Mouse (Mus musculus): Measurements from ENCODE around the gene Slc6a16. TPM values are rescaled to one million over a fixed set of nuclear protein-coding genes. Genes with fewer than 3 reads are reported as not detected.
"Not testable (repeated sequence)": the region's sequence is repeated elsewhere in the genome, so short reads cannot be mapped to it uniquely, and the experiment has no call there.

Slc6a16 gene
- polyA plus RNA-seq, 1 experiment: not detected

DNA sequence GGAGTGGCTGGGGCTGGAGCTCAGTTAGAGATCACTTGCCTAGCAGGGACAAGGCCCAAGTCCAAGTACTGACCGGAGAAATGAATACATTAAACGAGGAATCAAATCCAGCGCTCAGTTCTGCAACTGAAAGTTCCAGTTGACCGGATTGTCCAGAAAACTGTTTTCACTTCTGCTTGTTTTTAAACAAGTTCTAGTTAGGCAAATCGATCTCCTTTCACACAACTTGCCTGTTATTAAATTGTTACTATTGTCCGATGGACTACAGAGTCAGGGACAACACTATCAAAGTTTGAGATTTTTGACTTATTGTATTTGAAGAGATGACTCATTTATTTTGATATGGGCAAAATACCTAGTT lies 484 bp downstream of the Slc6a16 start:
- no peak for DNase-seq (ENCODE audit: low read depth in 1 of 2, low spot score in 2 of 2)

DNA sequence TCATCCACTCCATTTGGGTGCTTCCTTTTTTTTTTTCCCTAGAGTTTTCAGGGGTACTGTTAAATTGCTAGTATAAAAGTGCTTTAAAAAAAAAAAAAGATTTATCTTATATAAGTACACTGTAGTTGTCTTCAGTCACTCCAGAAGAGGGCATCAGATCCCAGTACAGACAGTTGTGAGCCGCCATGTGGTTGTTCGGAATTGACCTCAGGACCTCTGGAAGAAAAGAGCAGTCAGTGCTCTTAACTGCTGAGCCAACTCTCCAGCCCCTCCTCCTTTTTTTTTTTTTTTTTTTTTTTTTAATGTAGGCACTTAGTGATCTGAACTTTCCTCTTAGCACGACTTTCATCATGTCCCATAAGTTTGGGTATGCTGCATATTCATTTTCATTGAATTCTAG lies 6.8 kb downstream of the Slc6a16 start:
- no peak overlapping the region for H3K27ac ChIP-seq (ENCODE audit: insufficient read depth, low read length)
- DNase-seq (ENCODE audit: low read depth in 1 of 2, low spot score in 2 of 2): no peak
- no peaks in the 10 kb centered on the region; the same call in 1 of the 2 replicates for H3K27me3 ChIP-seq (ENCODE audit: control insufficient read depth, insufficient read depth, low read length)
- whole genome bisulfite sequencing: 32% methylated on average over 3 of the region's 3 CpGs
- TF ChIP-seq CTCF (IDR thresholded peaks at IDR 0.05; ENCODE audit: extremely low read depth, insufficient read depth, insufficient read length, insufficient replicate concordance): no peak
- TF ChIP-seq POLR2A (IDR thresholded peaks at IDR 0.05; ENCODE audit: low read depth, low read length): no peak
- no peaks in the 10 kb centered on the region for H3K4me1 ChIP-seq (ENCODE audit: control insufficient read depth, insufficient read depth, insufficient read length)
- no peak overlapping the region for H3K4me3 ChIP-seq (ENCODE audit: extremely low read depth, insufficient read depth, insufficient read length)
- H3K36me3 ChIP-seq (ENCODE audit: control insufficient read depth, insufficient read depth, low read length): no peaks in the 10 kb centered on the region

More for the DNA sequence above, 484 bp downstream of the Slc6a16 start:
- Histone ChIP-seq H3K4me1 (ENCODE audit: control insufficient read depth, insufficient read depth, insufficient read length) (peaks cover 28% of the 10 kb centered on the region), H3K27me3 (ENCODE audit: control insufficient read depth, insufficient read depth, low read length) (no peaks in the 10 kb centered on the region; the same call in 1 of the 2 replicates), H3K36me3 (ENCODE audit: control insufficient read depth, insufficient read depth, low read length) (peaks cover 6% of the 10 kb centered on the region), H3K4me3 (ENCODE audit: extremely low read depth, insufficient read depth, insufficient read length) (no peak overlapping the region), H3K27ac (ENCODE audit: insufficient read depth, low read length) (peak overlapping the region; percentile 66)
- WGBS: 46% methylated on average over 6 of the region's 6 CpGs
- TF ChIP-seq CTCF (IDR thresholded peaks at IDR 0.05; ENCODE audit: extremely low read depth, insufficient read depth, insufficient read length, insufficient replicate concordance): no peak
- TF ChIP-seq POLR2A (IDR thresholded peaks at IDR 0.05; ENCODE audit: low read depth, low read length): no peak

DNA sequence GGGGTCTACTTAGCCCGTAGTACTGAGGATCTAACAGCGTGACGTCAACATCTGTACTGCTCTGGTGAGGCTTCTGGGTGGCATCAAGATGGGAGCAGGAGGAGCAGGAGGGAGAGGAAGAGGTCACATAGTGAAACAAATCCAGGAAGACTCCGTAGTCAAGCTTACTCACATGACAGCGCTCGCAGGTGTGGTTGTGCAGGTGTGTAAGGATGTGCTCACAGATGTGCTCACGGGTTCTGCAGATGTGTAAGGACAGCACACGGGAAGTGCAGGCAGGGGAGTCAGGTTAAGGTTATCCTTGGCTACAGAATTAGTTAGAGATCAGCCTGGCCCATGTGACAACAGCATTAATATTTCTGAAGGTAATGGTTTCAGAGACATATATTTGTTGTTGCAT lies 12.9 kb downstream of the Slc6a16 start:
- TF ChIP-seq CTCF (IDR thresholded peaks at IDR 0.05; ENCODE audit: extremely low read depth, insufficient read depth, insufficient read length, insufficient replicate concordance) (no peak), POLR2A (IDR thresholded peaks at IDR 0.05; ENCODE audit: low read depth, low read length) (no peak)
- Histone ChIP-seq H3K27me3 (ENCODE audit: control insufficient read depth, insufficient read depth, low read length) (no peaks in the 10 kb centered on the region), H3K4me1 (ENCODE audit: control insufficient read depth, insufficient read depth, insufficient read length) (no peaks in the 10 kb centered on the region), H3K27ac (ENCODE audit: insufficient read depth, low read length) (no peak overlapping the region), H3K4me3 (ENCODE audit: extremely low read depth, insufficient read depth, insufficient read length) (no peak overlapping the region), H3K36me3 (ENCODE audit: control insufficient read depth, insufficient read depth, low read length) (no peaks in the 10 kb centered on the region)
- WGBS: 88% methylated on average over 8 of the region's 8 CpGs
- no peak for DNase-seq (ENCODE audit: low read depth in 1 of 2, low spot score in 2 of 2)

DNA sequence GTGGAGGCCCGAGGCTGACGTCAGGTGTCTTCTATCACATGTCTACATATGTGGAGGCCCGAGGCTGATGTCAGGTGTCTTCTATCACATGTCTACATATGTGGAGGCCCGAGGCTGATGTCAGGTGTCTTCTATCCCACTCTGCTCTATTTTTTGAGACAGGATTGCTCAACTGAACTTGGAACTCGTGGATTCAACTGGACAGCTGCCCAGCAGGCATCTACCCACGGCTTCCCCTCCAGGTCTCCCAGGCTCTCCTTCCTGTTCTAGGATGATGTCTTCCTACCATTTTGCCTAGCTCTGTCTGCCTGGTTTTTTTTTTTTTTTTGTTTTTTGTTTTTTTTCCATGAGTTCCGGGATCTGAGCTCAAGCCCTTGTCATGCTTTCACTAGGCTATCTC lies 14.9 kb downstream of the Slc6a16 start:
- H3K4me1 ChIP-seq (ENCODE audit: control insufficient read depth, insufficient read depth, insufficient read length); H3K27me3 ChIP-seq (ENCODE audit: control insufficient read depth, insufficient read depth, low read length); DNase-seq (ENCODE audit: low read depth in 1 of 2, low spot score in 2 of 2); H3K27ac ChIP-seq (ENCODE audit: insufficient read depth, low read length); H3K4me3 ChIP-seq (ENCODE audit: extremely low read depth, insufficient read depth, insufficient read length); H3K36me3 ChIP-seq (ENCODE audit: control insufficient read depth, insufficient read depth, low read length): not testable (repeated sequence)
- 77% methylated on average over 6 of the region's 7 CpGs for WGBS

DNA sequence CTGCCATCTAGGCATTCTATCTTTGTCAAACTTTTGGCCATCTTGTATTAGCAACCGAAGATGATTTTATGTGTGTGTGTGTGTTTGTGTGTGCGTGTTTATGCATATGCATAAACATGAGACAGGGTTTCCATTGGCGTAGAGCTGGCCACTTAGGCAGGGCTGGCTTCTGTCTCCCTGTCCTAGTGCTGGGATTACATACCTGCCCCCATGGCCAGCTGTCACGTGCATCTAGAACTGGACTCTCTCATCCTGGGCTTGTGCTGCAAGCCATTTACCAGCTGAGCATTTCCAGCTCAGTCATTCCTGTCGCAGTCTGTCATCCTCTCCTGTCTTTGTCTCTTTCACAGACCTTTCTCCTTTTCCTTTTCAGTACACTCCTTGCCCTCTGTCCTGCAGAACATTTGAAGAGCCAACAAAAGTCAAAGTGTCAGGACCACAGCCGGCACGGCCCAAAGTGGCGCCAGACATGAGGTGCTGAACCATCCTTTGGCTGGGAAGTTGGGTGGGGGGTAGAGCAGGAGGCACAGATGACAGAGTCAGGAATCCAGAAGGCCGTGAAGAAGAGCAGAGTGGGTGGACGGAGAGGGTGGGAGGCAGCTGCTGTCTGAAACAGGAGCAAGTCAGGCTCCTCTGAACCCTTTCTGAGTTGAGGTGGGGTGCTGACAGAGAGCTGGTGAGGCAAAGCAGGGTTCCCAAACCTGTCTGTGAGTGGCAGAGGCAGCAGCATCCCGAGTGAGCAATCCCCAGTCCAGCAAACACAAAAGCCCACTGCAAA lies 16.4 kb downstream of the Slc6a16 start:
- no peak for DNase-seq (ENCODE audit: low read depth in 1 of 2, low spot score in 2 of 2)
- no peaks in the 10 kb centered on the region for H3K27me3 ChIP-seq (ENCODE audit: control insufficient read depth, insufficient read depth, low read length)
- TF ChIP-seq CTCF (IDR thresholded peaks at IDR 0.05; ENCODE audit: extremely low read depth, insufficient read depth, insufficient read length, insufficient replicate concordance): no peak
- no peak for TF ChIP-seq POLR2A (IDR thresholded peaks at IDR 0.05; ENCODE audit: low read depth, low read length)
- no peak overlapping the region for H3K27ac ChIP-seq (ENCODE audit: insufficient read depth, low read length)
- WGBS: 76% methylated on average over 11 of the region's 11 CpGs
- H3K4me1 ChIP-seq (ENCODE audit: control insufficient read depth, insufficient read depth, insufficient read length): no peaks in the 10 kb centered on the region
- H3K36me3 ChIP-seq (ENCODE audit: control insufficient read depth, insufficient read depth, low read length): no peaks in the 10 kb centered on the region
- no peak overlapping the region for H3K4me3 ChIP-seq (ENCODE audit: extremely low read depth, insufficient read depth, insufficient read length)

DNA sequence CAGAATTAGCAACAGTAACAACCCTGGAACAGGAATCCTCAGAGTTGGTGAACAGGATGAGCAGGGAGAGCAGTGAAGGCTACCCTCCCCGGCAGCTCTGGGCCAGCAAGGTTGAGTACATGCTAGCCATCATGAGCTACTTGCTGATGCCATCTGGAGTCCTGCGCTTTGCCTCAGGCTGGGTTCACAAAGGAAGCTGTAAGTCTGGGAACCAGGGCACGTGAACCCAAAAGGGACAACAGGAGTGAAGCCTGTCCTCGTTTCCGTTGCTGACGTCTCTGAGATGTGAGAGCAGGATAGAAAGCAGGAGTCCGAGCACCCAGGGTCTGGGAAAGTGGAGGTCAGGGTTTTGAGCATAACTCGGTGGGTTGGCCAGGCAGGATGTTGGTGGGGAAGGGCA lies 18.4 kb downstream of the Slc6a16 start:
- no peak for DNase-seq (ENCODE audit: low read depth in 1 of 2, low spot score in 2 of 2)
- Histone ChIP-seq H3K27ac (ENCODE audit: insufficient read depth, low read length) (no peak overlapping the region), H3K36me3 (ENCODE audit: control insufficient read depth, insufficient read depth, low read length) (no peaks in the 10 kb centered on the region), H3K4me1 (ENCODE audit: control insufficient read depth, insufficient read depth, insufficient read length) (no peaks in the 10 kb centered on the region), H3K4me3 (ENCODE audit: extremely low read depth, insufficient read depth, insufficient read length) (no peak overlapping the region), H3K27me3 (ENCODE audit: control insufficient read depth, insufficient read depth, low read length) (no peaks in the 10 kb centered on the region)
- TF ChIP-seq CTCF (IDR thresholded peaks at IDR 0.05; ENCODE audit: extremely low read depth, insufficient read depth, insufficient read length, insufficient replicate concordance) (no peak), POLR2A (IDR thresholded peaks at IDR 0.05; ENCODE audit: low read depth, low read length) (no peak)
- 82% methylated on average over 8 of the region's 8 CpGs for WGBS

DNA sequence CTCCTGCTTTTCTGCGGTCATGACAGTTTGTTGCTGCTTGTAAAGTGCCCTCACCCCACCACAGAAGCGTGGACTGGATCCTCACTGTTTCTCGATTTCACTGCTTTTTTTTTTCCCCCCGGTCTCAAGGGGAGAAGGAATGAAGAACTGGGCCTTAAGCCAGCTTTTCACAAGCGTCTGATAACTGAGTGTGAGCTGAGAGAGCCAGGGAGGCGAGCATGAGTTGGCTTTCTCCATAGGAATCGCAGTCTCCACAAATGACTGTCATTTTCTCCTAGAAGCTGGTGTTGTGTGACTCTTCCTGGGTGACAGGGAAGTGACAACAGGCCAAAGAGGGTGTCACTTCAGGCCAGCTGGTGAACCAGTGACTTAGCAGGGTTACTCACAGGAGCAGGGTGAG lies 21.4 kb downstream of the Slc6a16 start:
- Histone ChIP-seq H3K27ac (ENCODE audit: insufficient read depth, low read length) (no peak overlapping the region), H3K27me3 (ENCODE audit: control insufficient read depth, insufficient read depth, low read length) (no peaks in the 10 kb centered on the region), H3K36me3 (ENCODE audit: control insufficient read depth, insufficient read depth, low read length) (no peaks in the 10 kb centered on the region), H3K4me1 (ENCODE audit: control insufficient read depth, insufficient read depth, insufficient read length) (no peaks in the 10 kb centered on the region), H3K4me3 (ENCODE audit: extremely low read depth, insufficient read depth, insufficient read length) (no peak overlapping the region)
- TF ChIP-seq POLR2A (IDR thresholded peaks at IDR 0.05; ENCODE audit: low read depth, low read length) (no peak), CTCF (IDR thresholded peaks at IDR 0.05; ENCODE audit: extremely low read depth, insufficient read depth, insufficient read length, insufficient replicate concordance) (no peak)
- WGBS: 60% methylated on average over 7 of the region's 7 CpGs
- no peak for DNase-seq (ENCODE audit: low read depth in 1 of 2, low spot score in 2 of 2)
